In genomic region chr2:164909100-164909499, GRCm38 (mm10) we compare ENCODE assay signal across 13 mouse cellular contexts. TPM values are rescaled to one million over a fixed set of nuclear protein-coding genes. Genes with fewer than 3 reads are reported as not detected.
A peak's percentile ranks its signal among the peaks of the same experiment; 100 is the strongest.
DNase-seq lines count a peak whose midpoint lies in the region; ATAC-seq and TF ChIP-seq lines count a peak whose summit lies in the region.
"Had no signal": no experiment of that assay in that cellular context is flagged by ENCODE, and none has a peak within 500 bp of the region (broad histone marks: within the 10 kb centered on the region; RNA-seq: fewer than 3 reads in every experiment).

No protein-coding gene starts in this region.

- 92% methylated on average over 3 of the region's 3 CpGs for WGBS in forebrain, embryonic 13.5 days
- WGBS in forebrain, embryonic 14.5 days, result 92% methylated on average over 3 of the region's 3 CpGs
- 89% methylated on average over 3 of the region's 3 CpGs for WGBS in kidney, postnatal 0 days
- WGBS in embryonic facial prominence, embryonic 14.5 days, result 95% methylated on average over 3 of the region's 3 CpGs
- 91% methylated on average over 3 of the region's 3 CpGs for whole genome bisulfite sequencing in liver, postnatal 0 days (ENCODE audit: insufficient replicate concordance)

- H3K9me3 ChIP-seq in forebrain, embryonic 13.5 days (replicated peaks), result peaks cover 8% of the 10 kb centered on the region
- 0 out of 2 replicates have a peak, but pooled peaks cover 4% of the 10 kb centered on the region for H3K9me3 ChIP-seq in forebrain, embryonic 14.5 days (replicated peaks; ENCODE audit: control insufficient read depth, low read length)
- 0 out of 2 replicates have a peak, but pooled peaks cover 4% of the 10 kb centered on the region for H3K9me3 ChIP-seq in kidney, postnatal 0 days (replicated peaks; ENCODE audit: low read length)
- H3K9me3 ChIP-seq in embryonic facial prominence, embryonic 14.5 days (ENCODE audit: control insufficient read depth, low read length), result peaks cover 5% of the 10 kb centered on the region
- H3K9me3 ChIP-seq in liver, postnatal 0 days (ENCODE audit: low read length), result peaks cover 4% of the 10 kb centered on the region; the same call in 1 of the 2 replicates

- H3K4me3 ChIP-seq in forebrain, embryonic 13.5 days, result 0 out of 2 replicates have a peak overlapping the region, but pooled peaks have one; percentile 79
- H3K4me3 ChIP-seq in forebrain, embryonic 14.5 days (ENCODE audit: low read depth, low read length), result no peak overlapping the region
- no peak overlapping the region for H3K4me3 ChIP-seq in kidney, postnatal 0 days (replicated peaks; ENCODE audit: low read depth, low read length)
- no peak overlapping the region for H3K4me3 ChIP-seq in embryonic facial prominence, embryonic 14.5 days (ENCODE audit: low read depth, low read length)
- H3K4me3 ChIP-seq in liver, postnatal 0 days (ENCODE audit: low read depth, low read length), result no peak overlapping the region

- no peak for ATAC-seq in forebrain, embryonic 13.5 days
- ATAC-seq in forebrain, embryonic 14.5 days, result no peak
- ATAC-seq in kidney, postnatal 0 days (replicated peaks; ENCODE audit: low FRiP score, low read depth), result no peak
- no peak for ATAC-seq in embryonic facial prominence, embryonic 14.5 days (ENCODE audit: low read depth)
- ATAC-seq in liver, postnatal 0 days, result no peak
- ATAC-seq: intestine, embryonic 16.5 days had no signal

- H3K4me2 ChIP-seq in forebrain, embryonic 13.5 days, result peak overlapping the region; percentile 91
- no peak overlapping the region; the same call in 1 of the 2 replicates for H3K4me2 ChIP-seq in forebrain, embryonic 14.5 days (ENCODE audit: low read length)
- no peak overlapping the region for H3K4me2 ChIP-seq in kidney, postnatal 0 days (ENCODE audit: low read length)
- H3K4me2 ChIP-seq in embryonic facial prominence, embryonic 14.5 days (ENCODE audit: low read depth, low read length), result peak overlapping the region; percentile 65; the same call in 1 of the 2 replicates
- 0 out of 2 replicates have a peak overlapping the region, but pooled peaks have one; percentile 92 for H3K4me2 ChIP-seq in liver, postnatal 0 days (ENCODE audit: low read depth, low read length)

- no peak for TF ChIP-seq CTCF in kidney, postnatal 0 days (IDR thresholded peaks at IDR 0.05; ENCODE audit: low read depth)
- TF ChIP-seq CTCF in liver, postnatal 0 days (IDR thresholded peaks at IDR 0.05; ENCODE audit: low read depth), result no peak

- no peak overlapping the region for H3K27ac ChIP-seq in forebrain, embryonic 13.5 days
- H3K27ac ChIP-seq in forebrain, embryonic 14.5 days (ENCODE audit: low read depth, low read length), result no peak overlapping the region
- H3K27ac ChIP-seq in kidney, postnatal 0 days, result no peak overlapping the region
- no peak overlapping the region for H3K27ac ChIP-seq in embryonic facial prominence, embryonic 14.5 days (replicated peaks; ENCODE audit: low read depth, low read length)
- H3K27ac ChIP-seq in liver, postnatal 0 days (ENCODE audit: low read depth), result no peak overlapping the region

- no peak for TF ChIP-seq EP300 in liver, postnatal 0 days (IDR thresholded peaks at IDR 0.05; ENCODE audit: low read depth)

- DNase-seq in forebrain, embryonic 14.5 days (ENCODE audit: low spot score), result no peak
- DNase-seq in kidney, postnatal 0 days (ENCODE audit: low spot score), result no peak
- no peak for DNase-seq in kidney, postnatal 36 days
- no peak for DNase-seq in embryonic facial prominence, embryonic 14.5 days (ENCODE audit: low spot score)
- DNase-seq in liver, postnatal 0 days, result no peak
- no peak for DNase-seq in cerebellum, postnatal 36 days
- no peak for DNase-seq in thymus, adult 18-20 months
- DNase-seq: adrenal gland, adult 2 months; gastrocnemius, postnatal 25 days; left cerebral cortex, postnatal 4 days; thymus, postnatal 4 days had no signal

- no peaks in the 10 kb centered on the region for H3K27me3 ChIP-seq in forebrain, embryonic 13.5 days
- H3K27me3 ChIP-seq in forebrain, embryonic 14.5 days (replicated peaks; ENCODE audit: control insufficient read depth, insufficient read depth, low read length), result no peaks in the 10 kb centered on the region
- H3K27me3 ChIP-seq in kidney, postnatal 0 days (ENCODE audit: insufficient read depth, low read length), result no peaks in the 10 kb centered on the region
- H3K27me3 ChIP-seq in embryonic facial prominence, embryonic 14.5 days (replicated peaks; ENCODE audit: control insufficient read depth, insufficient read depth, low read length), result no peaks in the 10 kb centered on the region
- H3K27me3 ChIP-seq in liver, postnatal 0 days (ENCODE audit: insufficient read depth, low read length), result no peaks in the 10 kb centered on the region

- peak overlapping the region; percentile 91 for H3K9ac ChIP-seq in forebrain, embryonic 13.5 days
- H3K9ac ChIP-seq in forebrain, embryonic 14.5 days (ENCODE audit: low read length), result no peak overlapping the region
- H3K9ac ChIP-seq in kidney, postnatal 0 days (ENCODE audit: low read depth, low read length), result 0 out of 2 replicates have a peak overlapping the region, but pooled peaks have one; percentile 13
- H3K9ac ChIP-seq in embryonic facial prominence, embryonic 14.5 days (ENCODE audit: low read depth, low read length), result no peak overlapping the region
- H3K9ac ChIP-seq in liver, postnatal 0 days (replicated peaks), result peak overlapping the region; percentile 39; the same call in 1 of the 2 replicates

- peaks cover 53% of the 10 kb centered on the region for H3K36me3 ChIP-seq in forebrain, embryonic 13.5 days (ENCODE audit: poor library complexity, severe bottlenecking)
- peaks cover 56% of the 10 kb centered on the region for H3K36me3 ChIP-seq in forebrain, embryonic 14.5 days (ENCODE audit: control insufficient read depth, insufficient read depth, low read length)
- H3K36me3 ChIP-seq in kidney, postnatal 0 days (ENCODE audit: insufficient read depth, low read length), result peaks cover 42% of the 10 kb centered on the region
- peaks cover 53% of the 10 kb centered on the region for H3K36me3 ChIP-seq in embryonic facial prominence, embryonic 14.5 days (ENCODE audit: control insufficient read depth, insufficient read depth, low read length)
- H3K36me3 ChIP-seq in liver, postnatal 0 days (replicated peaks; ENCODE audit: insufficient read depth, low read length), result peaks cover 52% of the 10 kb centered on the region

- peaks cover 24% of the 10 kb centered on the region for H3K4me1 ChIP-seq in forebrain, embryonic 13.5 days
- peaks cover 14% of the 10 kb centered on the region for H3K4me1 ChIP-seq in forebrain, embryonic 14.5 days (ENCODE audit: control insufficient read depth, insufficient read depth, low read length)
- H3K4me1 ChIP-seq in kidney, postnatal 0 days (replicated peaks; ENCODE audit: insufficient read depth, low read length), result peaks cover 16% of the 10 kb centered on the region; the same call in 1 of the 2 replicates
- peaks cover 15% of the 10 kb centered on the region for H3K4me1 ChIP-seq in embryonic facial prominence, embryonic 14.5 days (ENCODE audit: control insufficient read depth, insufficient read depth, low read length)
- peaks cover 36% of the 10 kb centered on the region for H3K4me1 ChIP-seq in liver, postnatal 0 days (ENCODE audit: insufficient read depth)

RNA-seq across cellular contexts. Expression of gene Zfp335, which starts 2.5 kb away (rescaled TPM):
- 12.2 and 15.1 TPM in 2 replicates for polyA plus RNA-seq in forebrain, embryonic 13.5 days (2015; fragmentation: Nextera tagmentation; extraction: Ambion mirVana)
- 8.9 and 13.4 TPM in 2 replicates for polyA plus RNA-seq in forebrain, embryonic 14.5 days (2014; fragmentation: Nextera tagmentation; extraction: Ambion mirVana)
- 7.5 and 7.6 TPM in 2 replicates for polyA plus RNA-seq in kidney, postnatal 0 days (2015; fragmentation: Nextera tagmentation; extraction: Ambion mirVana)
- polyA plus RNA-seq in embryonic facial prominence, embryonic 14.5 days (2014; fragmentation: Nextera tagmentation; extraction: Ambion mirVana), result 11.9 and 13.9 TPM in 2 replicates
- polyA plus RNA-seq in liver, postnatal 0 days (2015; fragmentation: Nextera tagmentation; extraction: Ambion mirVana), result 2.1 and 2.5 TPM in 2 replicates

RNA-seq across cellular contexts. Expression of gene Pcif1, which starts 30.0 kb away (rescaled TPM):
- 101 and 107 TPM in 2 replicates for polyA plus RNA-seq in forebrain, embryonic 13.5 days (2015; fragmentation: Nextera tagmentation; extraction: Ambion mirVana)
- 83.9 and 85.1 TPM in 2 replicates for polyA plus RNA-seq in forebrain, embryonic 14.5 days (2014; fragmentation: Nextera tagmentation; extraction: Ambion mirVana)
- polyA plus RNA-seq in kidney, postnatal 0 days (2015; fragmentation: Nextera tagmentation; extraction: Ambion mirVana), result 70.0 and 76.5 TPM in 2 replicates
- polyA plus RNA-seq in embryonic facial prominence, embryonic 14.5 days (2014; fragmentation: Nextera tagmentation; extraction: Ambion mirVana), result 56.9 and 62.8 TPM in 2 replicates
- polyA plus RNA-seq in liver, postnatal 0 days (2015; fragmentation: Nextera tagmentation; extraction: Ambion mirVana), result 38.4 and 38.6 TPM in 2 replicates

RNA-seq across cellular contexts. Expression of gene Mmp9, which starts 31.5 kb away (rescaled TPM):
- 8.6 and 10.6 TPM in 2 replicates for polyA plus RNA-seq in forebrain, embryonic 13.5 days (2015; fragmentation: Nextera tagmentation; extraction: Ambion mirVana)
- polyA plus RNA-seq in forebrain, embryonic 14.5 days (2014; fragmentation: Nextera tagmentation; extraction: Ambion mirVana), result 12.8 and 15.5 TPM in 2 replicates
- polyA plus RNA-seq in kidney, postnatal 0 days (2015; fragmentation: Nextera tagmentation; extraction: Ambion mirVana), result 1.7 and 1.9 TPM in 2 replicates
- polyA plus RNA-seq in embryonic facial prominence, embryonic 14.5 days (2014; fragmentation: Nextera tagmentation; extraction: Ambion mirVana), result 33.7 and 52.0 TPM in 2 replicates
- polyA plus RNA-seq in liver, postnatal 0 days (2015; fragmentation: Nextera tagmentation; extraction: Ambion mirVana), result 15.8 and 17.2 TPM in 2 replicates

RNA-seq across cellular contexts. Expression of gene Slc12a5, which starts 51.5 kb away (rescaled TPM):
- polyA plus RNA-seq in forebrain, embryonic 13.5 days (2015; fragmentation: Nextera tagmentation; extraction: Ambion mirVana), result 5.7 and 8.8 TPM in 2 replicates
- 15.1 and 17.7 TPM in 2 replicates for polyA plus RNA-seq in forebrain, embryonic 14.5 days (2014; fragmentation: Nextera tagmentation; extraction: Ambion mirVana)
- 0.68 and 0.74 TPM in 2 replicates for polyA plus RNA-seq in kidney, postnatal 0 days (2015; fragmentation: Nextera tagmentation; extraction: Ambion mirVana)
- 0.56 and 1.1 TPM in 2 replicates for polyA plus RNA-seq in embryonic facial prominence, embryonic 14.5 days (2014; fragmentation: Nextera tagmentation; extraction: Ambion mirVana)
- 0.39 and 0.60 TPM in 2 replicates for polyA plus RNA-seq in liver, postnatal 0 days (2015; fragmentation: Nextera tagmentation; extraction: Ambion mirVana)

RNA-seq across cellular contexts. Expression of gene Pltp, which starts 51.6 kb away (rescaled TPM):
- polyA plus RNA-seq in forebrain, embryonic 13.5 days (2015; fragmentation: Nextera tagmentation; extraction: Ambion mirVana), result 34.3 and 35.4 TPM in 2 replicates
- polyA plus RNA-seq in forebrain, embryonic 14.5 days (2014; fragmentation: Nextera tagmentation; extraction: Ambion mirVana), result 58.4 and 80.3 TPM in 2 replicates
- 43.9 and 45.4 TPM in 2 replicates for polyA plus RNA-seq in kidney, postnatal 0 days (2015; fragmentation: Nextera tagmentation; extraction: Ambion mirVana)
- polyA plus RNA-seq in embryonic facial prominence, embryonic 14.5 days (2014; fragmentation: Nextera tagmentation; extraction: Ambion mirVana), result 50.1 and 55.1 TPM in 2 replicates
- polyA plus RNA-seq in liver, postnatal 0 days (2015; fragmentation: Nextera tagmentation; extraction: Ambion mirVana), result 33.4 and 35.3 TPM in 2 replicates

Comparison
In these comparisons a context has a peak if more than half of its experiments do, and no peak if none do; other contexts are left out.
1. H3K4me2 ChIP-seq: peak in forebrain, embryonic 13.5 days (single experiment), embryonic facial prominence, embryonic 14.5 days (single experiment) and liver, postnatal 0 days (single experiment); none in forebrain, embryonic 14.5 days (single experiment) and kidney, postnatal 0 days (single experiment).
2. H3K9ac ChIP-seq: peak in forebrain, embryonic 13.5 days (single experiment), kidney, postnatal 0 days (single experiment) and liver, postnatal 0 days (single experiment); none in forebrain, embryonic 14.5 days (single experiment) and embryonic facial prominence, embryonic 14.5 days (single experiment).